Mouse (Mus musculus) embryonic facial prominence, embryonic 12.5 days (tissue): ENCODE measurements at regions not wholly inside any gene's neighbourhood (a gene's known extent, or its start where the extent isn't known, plus 50 kb on each side); places are given as distances from the start of the nearest gene placed in this dataset.

Experiments
- ATAC-seq: fragments of 200-750 bp; cut with Nextera tagmentation; 2 replicates; pipeline ENCODE4 v1.8.0; 2017; ENCODE audit not compliant: insufficient number of reproducible peaks, insufficient read depth, low FRiP score, low TSS enrichment
- H3K27ac ChIP-seq: fragments of 300-500 bp; sonication (generic); 2 replicates; pipeline ENCODE4 v1.5.1; 2016; ENCODE audit warnings: mild to moderate bottlenecking
- H3K27me3 ChIP-seq: fragments of 300-500 bp; sonication (generic); 2 replicates; pipeline ENCODE4 v1.6.1; 2016; ENCODE audit warnings: mild to moderate bottlenecking, moderate library complexity
- H3K36me3 ChIP-seq: fragments of 300-500 bp; sonication (generic); 2 replicates; pipeline ENCODE4 v1.6.1; 2016; ENCODE audit warnings: mild to moderate bottlenecking
- H3K4me1 ChIP-seq: fragments of 300-500 bp; sonication (generic); 2 replicates; pipeline ENCODE4 v1.6.1; 2016
- H3K4me2 ChIP-seq: fragments of 300-500 bp; sonication (generic); replicated peaks from 2 replicates; pipeline ENCODE4 v1.6.1; 2016; ENCODE audit warnings: mild to moderate bottlenecking, moderate library complexity
- H3K4me3 ChIP-seq: fragments of 300-500 bp; sonication (generic); 2 replicates; pipeline ENCODE4 v1.5.1; 2016; ENCODE audit warnings: mild to moderate bottlenecking
- H3K9ac ChIP-seq: fragments of 300-500 bp; sonication (generic); 2 replicates; pipeline ENCODE4 v1.6.1; 2016; ENCODE audit warnings: mild to moderate bottlenecking, moderate library complexity
- H3K9me3 ChIP-seq: fragments of 300-500 bp; sonication (generic); 2 replicates; pipeline ENCODE4 v1.6.1; 2016; ENCODE audit warnings: mild to moderate bottlenecking, moderate library complexity
- WGBS: fragments of 180-500 bp; shearing (Covaris S2); methylation state at CpG from one replicate; pipeline ENCODE4 v1.1.7; 2016; 5-methylcytosine and 5-hydroxymethylcytosine counted together

- WGBS = 76% methylated on average over 5 of the region's 5 CpGs
- H3K9me3 ChIP-seq = no peaks in the 10 kb centered on the region
Observed at GRCm38 (mm10) chr8:126216391-126216790, 82.0 kb upstream of the Slc35f3 start.

GRCm38 (mm10) chr8:126221631-126222030 is 76.7 kb upstream of the Slc35f3 start:
- H3K27ac ChIP-seq = no peak overlapping the region
- no peak overlapping the region for H3K4me3 ChIP-seq
- no peak overlapping the region for H3K4me2 ChIP-seq
- no peaks in the 10 kb centered on the region for H3K36me3 ChIP-seq
- WGBS = 33% methylated on average over 1 of the region's 1 CpGs
- H3K4me1 ChIP-seq = no peaks in the 10 kb centered on the region
- no peak for ATAC-seq
- no peaks in the 10 kb centered on the region for H3K27me3 ChIP-seq
- H3K9ac ChIP-seq = no peak overlapping the region
- H3K9me3 ChIP-seq = no peaks in the 10 kb centered on the region

More at GRCm38 (mm10) chr8:126216391-126216790, 82.0 kb upstream of the Slc35f3 start:
- Histone ChIP-seq H3K4me1 (no peaks in the 10 kb centered on the region), H3K4me3 (no peak overlapping the region), H3K36me3 (no peaks in the 10 kb centered on the region), H3K9ac (no peak overlapping the region), H3K27me3 (no peaks in the 10 kb centered on the region), H3K4me2 (no peak overlapping the region), H3K27ac (no peak overlapping the region)
- ATAC-seq = no peak

DNA sequence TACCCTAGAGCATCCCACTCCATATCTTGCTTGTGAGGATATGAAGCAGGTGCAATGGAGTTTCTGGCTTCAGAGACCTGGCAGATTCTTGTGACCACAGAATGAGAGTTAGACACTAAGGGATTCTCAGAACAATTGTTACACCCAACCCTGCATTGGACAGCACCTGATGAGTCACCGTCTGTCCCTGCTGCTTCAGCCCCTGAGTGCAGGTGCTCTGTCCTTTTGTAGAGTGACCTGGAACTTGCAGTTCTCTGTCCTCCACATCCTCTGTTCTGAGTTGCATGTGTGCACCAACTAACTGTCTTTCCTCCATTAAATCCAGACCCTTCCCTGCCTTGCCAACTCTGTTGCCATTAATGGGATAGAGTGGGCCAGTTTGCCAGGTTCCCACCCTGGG is 66.6 kb upstream of the Slc35f3 start:
- Histone ChIP-seq H3K27ac (no peak overlapping the region), H3K9ac (no peak overlapping the region), H3K27me3 (no peaks in the 10 kb centered on the region), H3K36me3 (no peaks in the 10 kb centered on the region), H3K4me1 (no peaks in the 10 kb centered on the region), H3K9me3 (no peaks in the 10 kb centered on the region), H3K4me3 (no peak overlapping the region), H3K4me2 (no peak overlapping the region)
- 91% methylated on average over 1 of the region's 1 CpGs for WGBS
- no peak for ATAC-seq

GRCm38 (mm10) chr8:126232521-126232920 is 65.8 kb upstream of the Slc35f3 start:
- no peaks in the 10 kb centered on the region for H3K4me1 ChIP-seq
- no peaks in the 10 kb centered on the region for H3K27me3 ChIP-seq
- H3K4me2 ChIP-seq = no peak overlapping the region
- H3K36me3 ChIP-seq = no peaks in the 10 kb centered on the region
- no peak overlapping the region for H3K9ac ChIP-seq
- H3K9me3 ChIP-seq = no peaks in the 10 kb centered on the region
- no peak overlapping the region for H3K27ac ChIP-seq
- H3K4me3 ChIP-seq = no peak overlapping the region
- ATAC-seq = no peak
- WGBS = 23% methylated on average over 7 of the region's 7 CpGs

DNA sequence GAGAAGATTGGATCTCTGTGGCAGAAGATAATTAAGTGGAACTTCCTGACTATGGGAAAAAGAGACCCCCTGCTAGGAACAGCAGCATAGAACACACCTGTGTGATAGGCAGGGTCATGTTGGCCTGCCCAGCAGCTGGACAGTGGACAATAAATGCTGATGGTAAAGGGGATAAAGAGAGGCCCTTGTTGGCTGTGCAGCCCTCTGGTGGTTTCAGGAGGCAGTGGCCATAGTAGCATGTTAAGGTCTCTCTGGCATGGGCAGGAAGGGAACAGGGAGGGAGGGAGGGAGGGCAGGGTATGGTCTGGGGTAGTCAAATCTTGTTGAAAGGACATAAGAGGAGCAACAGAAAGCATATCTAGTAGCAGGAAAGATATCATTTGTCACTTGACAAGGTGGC is 58.7 kb upstream of the Slc35f3 start:
- Histone ChIP-seq H3K9ac (no peak overlapping the region), H3K27ac (no peak overlapping the region), H3K4me1 (no peaks in the 10 kb centered on the region), H3K9me3 (no peaks in the 10 kb centered on the region), H3K4me2 (no peak overlapping the region), H3K27me3 (no peaks in the 10 kb centered on the region), H3K4me3 (no peak overlapping the region), H3K36me3 (no peaks in the 10 kb centered on the region)
- no peak for ATAC-seq

GRCm38 (mm10) chr8:126244321-126244720 is 54.0 kb upstream of the Slc35f3 start:
- Histone ChIP-seq H3K4me2 (no peak overlapping the region), H3K27ac (no peak overlapping the region), H3K27me3 (no peaks in the 10 kb centered on the region), H3K9ac (no peak overlapping the region), H3K9me3 (no peaks in the 10 kb centered on the region), H3K4me1 (0 out of 2 replicates have a peak, but pooled peaks cover 2% of the 10 kb centered on the region), H3K36me3 (no peaks in the 10 kb centered on the region), H3K4me3 (no peak overlapping the region)
- 49% methylated on average over 4 of the region's 4 CpGs for WGBS
- no peak for ATAC-seq
